Mouse (Mus musculus): ENCODE results near the gene Arid1b.

Arid1b gene

GRCm38 (mm10) chr17:4993840-4994503 is at the start of gene Arid1b:
TSS of gene Arid1b (plus strand) at chr17:4994332.
- peak; percentile 93 for DNase-seq

DNA sequence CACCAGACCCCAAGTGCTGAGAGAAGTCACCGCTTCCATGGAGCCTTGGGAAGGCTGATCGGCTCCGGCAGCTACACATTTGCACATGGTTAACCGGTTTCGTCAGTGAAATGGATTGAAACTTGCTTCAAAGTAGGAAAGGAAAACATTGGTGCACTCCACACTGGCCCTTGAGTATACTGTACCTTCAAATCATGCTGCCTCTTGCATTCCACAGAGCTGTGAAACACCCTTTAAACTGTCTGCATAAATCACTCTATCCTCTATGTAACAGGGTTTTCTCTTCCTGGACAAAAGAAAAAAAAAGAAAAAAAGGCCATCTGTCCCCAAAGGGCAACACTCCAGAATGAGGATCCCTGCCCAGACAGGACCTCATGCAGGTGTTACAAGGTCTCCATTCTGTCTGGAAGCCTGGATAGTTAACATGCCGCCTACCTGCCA is 48.8 kb upstream of the Arid1b start:
- DNase-seq, result peak; percentile 12

GRCm38 (mm10) chr17:4945871-4946331 is 48.2 kb upstream of the Arid1b start:
- DNase-seq, result peak; percentile 68

GRCm38 (mm10) chr17:4946421-4946974 is 47.6 kb upstream of the Arid1b start:
- DNase-seq, result peak; percentile 38

DNA sequence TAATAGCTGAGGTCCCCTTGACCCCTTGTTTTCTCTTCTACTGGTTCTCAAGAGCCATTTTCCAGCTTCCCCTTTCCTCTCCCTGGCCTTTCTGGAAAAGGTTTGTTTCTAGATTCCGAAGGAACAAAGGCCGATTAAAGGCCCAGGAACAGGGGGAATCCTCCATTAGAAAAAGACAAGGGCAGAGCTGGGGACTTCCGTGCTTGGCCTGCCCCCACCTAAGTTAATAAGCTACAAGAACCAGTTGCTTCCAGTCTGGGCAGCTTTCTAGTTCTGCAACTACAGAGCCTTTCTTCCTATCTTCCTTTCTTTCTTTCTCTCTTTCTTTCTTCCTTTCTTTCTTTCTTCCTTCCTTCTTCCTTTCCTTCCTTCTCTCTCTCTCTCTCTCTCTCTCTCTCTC is 47.1 kb upstream of the Arid1b start:
- no peak for DNase-seq

DNA sequence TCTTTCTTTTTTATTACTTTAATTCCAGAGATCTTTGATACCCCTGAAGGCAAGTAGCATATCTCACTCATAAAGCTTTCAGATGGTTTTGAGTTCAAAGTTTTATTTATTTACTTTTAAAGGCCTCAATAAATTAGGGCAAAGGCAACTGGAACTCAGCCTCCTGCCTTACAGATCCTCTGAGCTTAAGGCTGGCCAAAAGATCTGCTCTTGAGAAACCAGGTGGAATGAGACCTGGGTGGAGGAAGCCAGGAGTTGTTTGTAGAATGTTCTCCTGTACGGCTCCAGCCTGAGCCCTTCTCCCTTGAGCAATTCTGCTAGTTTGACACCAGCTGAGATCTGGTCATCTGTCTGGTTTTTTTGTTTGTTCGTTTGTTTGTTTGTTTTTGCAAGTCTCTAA is 46.7 kb upstream of the Arid1b start:
- no peak for DNase-seq

DNA sequence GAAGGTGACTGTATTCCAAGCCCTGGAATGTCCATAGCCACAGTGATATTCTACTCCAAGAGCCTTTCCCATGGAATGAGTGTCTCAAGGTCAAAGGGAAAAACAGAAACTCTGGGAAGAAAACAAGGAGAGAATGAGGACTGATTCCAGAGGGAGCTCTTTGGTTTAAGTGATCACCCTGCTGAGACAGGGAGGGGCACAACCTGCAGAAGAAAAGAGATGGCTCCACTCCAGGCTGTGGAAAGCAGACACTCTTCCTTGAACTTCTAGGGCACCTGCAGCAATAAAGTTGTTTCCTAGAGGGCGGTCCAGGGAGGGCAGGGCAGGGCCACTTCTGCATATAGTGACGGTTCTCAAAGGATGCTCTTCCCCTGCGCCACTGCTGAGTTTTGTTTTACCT is 45.6 kb upstream of the Arid1b start:
- DNase-seq, result no peak

- no peak for DNase-seq
Measured at GRCm38 (mm10) chr17:4954431-4954830, 39.7 kb upstream of the Arid1b start.

GRCm38 (mm10) chr17:4964192-4964877 is 29.8 kb upstream of the Arid1b start:
- DNase-seq, result no peak

GRCm38 (mm10) chr17:4967201-4967600 is 26.9 kb upstream of the Arid1b start:
- no peak for DNase-seq

- DNase-seq, result no peak
Measured at GRCm38 (mm10) chr17:4968035-4968434, 26.1 kb upstream of the Arid1b start.

- DNase-seq, result no peak
Measured at GRCm38 (mm10) chr17:4968878-4969277, 25.3 kb upstream of the Arid1b start.

- no peak for DNase-seq
Measured at GRCm38 (mm10) chr17:4972261-4972660, 21.9 kb upstream of the Arid1b start.

DNA sequence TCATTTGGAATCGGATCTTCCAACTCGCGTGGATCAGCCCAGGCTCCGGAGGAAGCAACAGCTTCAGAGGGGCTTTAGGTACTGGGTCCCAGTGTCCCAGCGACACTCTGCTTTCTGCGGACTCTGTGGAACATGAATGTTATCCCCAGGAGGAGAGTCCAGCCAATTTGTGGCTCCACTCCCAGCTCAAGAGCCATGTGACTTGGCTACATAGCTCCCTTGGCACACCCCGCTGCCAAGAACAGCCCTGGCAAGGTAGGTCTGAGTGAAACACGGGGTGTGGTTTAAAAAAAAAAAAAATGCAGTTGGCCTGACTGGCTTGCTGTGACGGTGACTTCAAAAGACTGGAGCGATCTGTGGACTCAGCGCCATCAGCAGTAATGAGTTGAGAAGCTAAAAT is 19.4 kb upstream of the Arid1b start:
- no peak for DNase-seq

DNA sequence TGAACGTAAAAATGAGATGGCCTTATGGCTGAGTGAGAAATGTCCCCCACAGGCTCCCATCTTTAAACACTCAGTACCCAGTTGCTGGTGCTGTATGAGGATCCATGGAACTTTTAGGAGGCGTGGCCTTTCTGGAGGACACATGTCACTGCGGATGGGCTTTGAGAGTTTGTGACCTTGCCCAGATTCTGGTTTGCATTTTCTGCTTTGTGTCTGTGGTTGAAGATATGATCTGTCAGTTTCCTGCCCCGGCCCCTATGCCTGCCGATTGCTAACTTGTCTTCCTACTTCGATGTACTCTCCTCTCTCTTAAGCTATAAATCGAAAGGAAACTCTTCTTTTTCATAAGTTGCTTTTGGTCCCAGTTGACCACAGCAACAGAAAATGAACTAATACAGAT is 14.0 kb upstream of the Arid1b start:
- DNase-seq, result no peak

GRCm38 (mm10) chr17:4982819-4983218 is 11.3 kb upstream of the Arid1b start:
- no peak for DNase-seq

DNA sequence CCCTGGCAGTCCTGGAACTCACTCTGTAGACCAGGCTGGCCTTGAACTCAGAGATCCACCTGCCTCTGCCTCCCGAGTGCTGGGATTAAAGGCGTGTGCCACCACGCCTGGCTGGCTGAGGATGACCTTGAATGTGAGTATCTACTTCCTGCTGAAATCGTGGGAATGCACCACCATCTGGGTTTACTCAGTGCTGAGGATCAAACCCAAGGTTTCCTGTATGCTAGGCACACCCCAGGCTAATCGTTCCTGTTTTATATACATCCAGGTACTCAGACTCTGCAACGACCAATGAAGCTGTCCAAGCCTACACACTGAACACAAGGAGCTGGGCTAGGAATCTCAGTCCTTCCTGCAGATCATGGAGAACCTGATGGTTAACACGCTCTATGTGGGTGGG is 9.4 kb upstream of the Arid1b start:
- DNase-seq, result no peak

DNA sequence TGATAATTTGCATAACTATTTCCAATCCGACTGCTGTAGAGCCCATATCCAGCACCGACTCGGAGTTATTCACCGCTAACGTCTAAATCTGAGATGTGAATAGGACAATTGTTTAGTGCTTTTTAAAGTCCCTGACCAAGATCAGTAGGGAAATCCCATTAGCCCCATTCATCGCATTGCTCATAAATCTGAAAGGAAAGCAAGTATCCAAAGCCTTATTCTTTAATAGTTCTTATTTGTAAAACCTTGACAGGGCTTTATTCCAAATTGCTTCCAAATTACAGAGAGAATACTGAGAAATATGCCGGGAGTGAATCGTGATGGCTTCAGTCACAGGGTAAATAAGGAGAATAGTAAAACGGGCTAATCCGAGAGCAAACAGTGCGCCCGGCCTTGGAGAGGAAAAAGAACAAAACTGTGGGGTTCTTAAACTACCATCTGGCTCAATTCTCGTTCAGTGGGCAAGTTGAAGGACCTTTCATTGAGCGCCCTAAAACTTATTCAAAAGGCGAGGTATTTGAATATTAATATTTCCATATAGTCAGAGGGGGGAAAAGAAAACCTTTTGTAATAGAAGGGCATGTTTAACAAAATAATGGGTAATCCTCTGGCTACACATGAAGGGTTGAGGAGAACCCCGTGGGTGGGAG is 3.1 kb upstream of the Arid1b start:
- DNase-seq, result peak; percentile 33

DNA sequence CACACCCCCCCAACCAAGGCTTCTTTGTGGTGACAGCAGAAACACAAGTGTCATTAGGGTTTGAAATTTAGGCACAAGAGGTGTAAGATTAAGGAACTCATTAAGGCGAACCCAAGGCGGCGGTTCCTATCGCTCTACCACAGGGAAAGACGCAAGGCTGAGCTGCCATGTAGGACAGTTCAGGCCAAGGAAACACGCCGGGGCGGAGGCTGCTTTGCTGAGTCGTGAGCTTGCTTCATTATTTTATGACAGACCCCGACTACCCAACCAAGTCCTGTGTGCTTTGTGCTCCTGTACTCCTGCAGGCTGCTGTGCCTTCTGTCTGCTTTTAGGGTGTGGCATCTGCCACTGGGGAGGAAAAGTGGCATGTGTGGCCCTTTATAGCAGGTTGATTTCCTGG is 2.5 kb upstream of the Arid1b start:
- DNase-seq, result peak; percentile 34

GRCm38 (mm10) chr17:4993497-4993839 is 664 bp upstream of the Arid1b start:
- peak; percentile 43 for DNase-seq

DNA sequence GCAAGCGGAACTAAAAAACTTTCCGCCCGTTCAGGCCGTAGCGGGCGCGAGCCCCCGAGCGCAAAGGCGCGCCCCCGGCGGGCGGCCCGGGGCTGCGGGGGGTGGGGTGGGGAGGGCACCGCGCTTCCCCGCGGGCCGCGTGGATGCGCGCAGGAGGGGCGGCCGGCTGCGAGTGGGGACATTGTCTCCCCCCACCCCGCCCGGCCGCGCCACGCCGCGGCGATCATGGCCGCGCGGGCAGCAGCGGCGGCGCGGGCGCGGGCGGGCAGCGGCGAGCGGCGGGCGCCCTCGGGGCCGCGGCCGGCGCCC is 326 bp downstream of the Arid1b start:
- no peak for DNase-seq

DNA sequence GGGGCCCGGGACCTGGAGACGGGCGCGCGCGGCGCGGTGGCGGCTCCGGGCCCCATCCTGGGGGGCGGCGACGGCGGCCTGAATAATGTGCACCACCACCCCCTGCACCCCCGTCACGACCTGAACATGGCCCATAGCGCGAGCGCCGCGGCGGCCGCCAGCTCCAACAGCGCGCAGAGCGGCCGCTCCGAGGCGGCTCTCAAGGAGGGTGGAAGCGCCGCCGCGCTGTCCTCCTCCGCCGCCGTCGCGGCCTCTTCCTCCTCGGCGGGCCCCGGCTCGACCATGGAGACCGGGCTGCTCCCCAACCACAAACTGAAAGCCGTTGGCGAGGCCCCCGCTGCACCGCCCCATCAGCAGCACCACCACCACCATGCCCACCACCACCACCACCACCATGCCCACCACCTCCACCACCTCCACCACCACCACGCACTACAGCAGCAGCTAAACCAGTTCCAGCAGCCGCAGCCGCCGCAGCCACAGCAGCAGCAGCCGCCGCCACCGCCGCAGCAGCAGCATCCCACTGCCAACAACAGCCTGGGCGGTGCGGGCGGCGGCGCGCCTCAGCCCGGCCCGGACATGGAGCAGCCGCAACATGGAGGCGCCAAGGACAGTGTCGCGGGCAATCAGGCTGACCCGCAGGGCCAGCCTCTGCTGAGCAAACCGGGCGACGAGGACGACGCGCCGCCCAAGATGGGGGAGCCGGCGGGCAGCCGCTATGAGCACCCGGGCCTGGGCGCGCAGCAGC is 855 bp downstream of the Arid1b start:
- DNase-seq, result peak; percentile 83

DNA sequence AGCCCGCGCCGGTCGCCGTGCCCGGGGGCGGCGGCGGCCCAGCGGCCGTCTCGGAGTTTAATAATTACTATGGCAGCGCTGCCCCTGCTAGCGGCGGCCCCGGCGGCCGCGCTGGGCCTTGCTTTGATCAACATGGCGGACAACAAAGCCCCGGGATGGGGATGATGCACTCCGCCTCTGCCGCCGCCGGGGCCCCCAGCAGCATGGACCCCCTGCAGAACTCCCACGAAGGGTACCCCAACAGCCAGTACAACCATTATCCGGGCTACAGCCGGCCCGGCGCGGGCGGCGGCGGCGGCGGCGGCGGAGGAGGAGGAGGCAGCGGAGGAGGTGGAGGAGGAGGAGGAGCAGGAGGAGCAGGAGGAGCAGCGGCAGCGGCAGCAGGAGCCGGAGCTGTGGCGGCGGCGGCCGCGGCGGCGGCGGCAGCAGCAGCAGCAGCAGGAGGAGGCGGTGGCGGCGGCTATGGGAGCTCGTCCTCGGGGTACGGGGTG is 1.5 kb downstream of the Arid1b start:
- DNase-seq, result peak; percentile 74
